Mouse (Mus musculus) small intestine, adult 2 months (tissue): ENCODE data around the gene Adamts8. TPM values are rescaled to one million over a fixed set of nuclear protein-coding genes. Genes with fewer than 3 reads are reported as not detected.

Experiments used
- H3K27ac ChIP-seq: fragments of 200-500 bp; 2 replicates; pipeline ENCODE4 v1.5.1; 2012; ENCODE audit warnings: low read depth, low read length, control low read depth, inconsistent platforms; ENCODE audit not compliant: insufficient read depth
- H3K27me3 ChIP-seq: fragments of 200-500 bp; 2 replicates; pipeline ENCODE4 v1.6.1; 2012; ENCODE audit warnings: mild to moderate bottlenecking, moderate library complexity, low read length, inconsistent platforms; ENCODE audit not compliant: control insufficient read depth, insufficient read depth
- H3K36me3 ChIP-seq: fragments of 200-500 bp; 2 replicates; pipeline ENCODE4 v1.6.1; 2012; ENCODE audit warnings: mild to moderate bottlenecking, low read length, control low read depth, inconsistent platforms; ENCODE audit not compliant: control insufficient read depth, insufficient read depth
- H3K4me1 ChIP-seq: fragments of 200-500 bp; 2 replicates; pipeline ENCODE4 v1.6.1; 2012; ENCODE audit warnings: low read length, inconsistent platforms, mixed read lengths; ENCODE audit not compliant: control insufficient read depth, insufficient read depth, insufficient read length
- H3K4me3 ChIP-seq: fragments of 200-500 bp; 2 replicates; pipeline ENCODE4 v1.5.1; 2012; ENCODE audit warnings: low read depth, mild to moderate bottlenecking, control low read depth, inconsistent platforms, low read length, moderate library complexity
- CTCF ChIP-seq: fragments of 200-500 bp; IDR thresholded peaks from 2 replicates; pipeline ENCODE4 v1.5.1; 2012; ENCODE audit warnings: low read depth, mild to moderate bottlenecking, control low read depth, inconsistent platforms, low read length, moderate library complexity, mixed read lengths; ENCODE audit not compliant: insufficient replicate concordance, insufficient read length; ENCODE audit errors: extremely low read depth
- POLR2A ChIP-seq: fragments of 200-500 bp; IDR thresholded peaks from 2 replicates; pipeline ENCODE4 v1.6.1; 2012; ENCODE audit warnings: low read depth, mild to moderate bottlenecking, control low read depth, inconsistent platforms, low read length, moderate library complexity
- WGBS: fragments of 180-500 bp; shearing (Covaris S2); methylation state at CpG from one replicate; pipeline ENCODE4 v1.1.7; 2018; 5-methylcytosine and 5-hydroxymethylcytosine counted together
- polyA plus RNA-seq: library from polyadenylated mRNA; depleted of rRNA; stranded (reverse); fragments of >200 nt; gene quantifications from 2 replicates; pipeline ENCODE4 v1.2.3, GENCODE M21; 2012

Gene Adamts8
- polyA plus RNA-seq, 1 experiment: 0.74 TPM

DNA sequence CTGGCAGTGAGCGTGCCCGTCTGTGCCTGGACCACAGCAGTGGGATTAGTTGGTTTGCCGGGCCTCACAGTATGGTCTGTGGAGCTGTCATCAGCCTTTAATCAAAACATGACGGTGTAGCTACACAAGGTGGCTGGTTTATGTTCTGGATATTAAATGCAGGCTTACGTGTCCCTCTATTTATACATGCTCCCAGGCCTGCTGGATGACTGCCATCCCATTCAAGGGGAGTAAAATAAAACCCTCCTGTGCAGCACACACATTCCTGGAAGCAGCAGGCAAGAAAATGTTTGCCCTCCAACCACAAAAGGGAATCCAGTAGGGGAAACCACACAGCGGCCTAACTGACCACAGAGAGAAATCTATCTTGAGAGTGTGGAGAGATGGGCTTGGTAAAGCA is 43.4 kb downstream of the Adamts8 start:
- Histone ChIP-seq H3K27me3 (no peaks in the 10 kb centered on the region), H3K4me3 (no peak overlapping the region), H3K4me1 (no peaks in the 10 kb centered on the region), H3K36me3 (no peaks in the 10 kb centered on the region), H3K27ac (no peak overlapping the region)
- TF ChIP-seq POLR2A: no peak
- no peak for TF ChIP-seq CTCF
- 89% methylated on average over 6 of the region's 6 CpGs for WGBS

- no peaks in the 10 kb centered on the region for H3K4me1 ChIP-seq
- 78% methylated on average over 5 of the region's 5 CpGs for WGBS
- H3K27ac ChIP-seq: no peak overlapping the region
- H3K4me3 ChIP-seq: no peak overlapping the region
- no peak for TF ChIP-seq POLR2A
- no peak for TF ChIP-seq CTCF
- no peaks in the 10 kb centered on the region; the same call in 1 of the 2 replicates for H3K27me3 ChIP-seq
- H3K36me3 ChIP-seq: no peaks in the 10 kb centered on the region
Observed at GRCm38 (mm10) chr9:30993106-30993505, 50.7 kb downstream of the Adamts8 start.

DNA sequence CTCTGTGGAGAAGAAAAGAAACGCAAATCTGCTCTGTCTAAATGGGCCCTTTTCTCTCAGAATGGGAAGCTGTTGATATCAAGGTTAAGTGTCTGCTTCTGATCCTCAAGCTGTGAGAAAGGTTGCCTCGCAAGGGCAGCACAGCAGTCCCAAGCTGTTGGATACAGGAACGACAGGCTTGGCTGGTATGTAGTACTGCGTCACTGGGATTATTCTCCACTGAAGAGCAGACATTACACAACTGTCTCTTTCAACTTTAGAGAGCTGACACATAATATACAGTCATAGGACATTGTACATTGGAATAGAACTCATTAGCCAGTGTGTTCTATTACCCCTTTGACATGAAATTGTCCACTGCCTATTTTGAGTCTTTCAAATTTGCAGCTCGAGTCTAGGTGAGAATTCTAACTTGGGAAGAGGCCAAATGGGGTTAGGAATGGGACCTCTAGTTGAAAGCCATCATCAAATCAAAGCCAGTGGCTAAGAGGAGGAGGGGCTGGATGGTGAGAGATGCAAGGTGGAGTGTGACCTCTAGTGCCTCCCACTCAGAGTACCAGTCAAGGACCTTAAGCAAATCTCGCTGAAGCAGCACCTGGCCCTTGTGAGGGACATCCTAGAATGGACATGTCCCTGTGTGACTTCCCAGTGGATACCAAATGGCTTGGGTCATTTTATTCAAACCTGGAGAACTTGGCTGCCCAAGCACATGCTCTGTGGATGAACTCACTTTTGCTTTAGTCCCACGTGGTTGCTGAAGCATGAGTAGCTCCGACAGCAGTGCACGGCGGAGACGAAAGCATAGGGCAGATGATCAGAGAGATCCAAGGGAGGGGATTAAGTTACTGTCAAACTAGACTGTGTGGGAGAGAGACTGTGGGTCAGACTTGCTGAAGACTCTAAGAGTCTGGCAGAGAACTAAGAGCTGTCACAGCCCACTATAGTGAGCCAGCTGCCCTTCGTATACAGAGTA is 54.5 kb downstream of the Adamts8 start:
- 79% methylated on average over 12 of the region's 12 CpGs for WGBS
- no peaks in the 10 kb centered on the region for H3K36me3 ChIP-seq
- no peak overlapping the region for H3K27ac ChIP-seq
- no peak overlapping the region for H3K4me3 ChIP-seq
- H3K27me3 ChIP-seq: no peaks in the 10 kb centered on the region; the same call in 1 of the 2 replicates
- TF ChIP-seq CTCF (no peak), POLR2A (no peak)
- H3K4me1 ChIP-seq: no peaks in the 10 kb centered on the region

DNA sequence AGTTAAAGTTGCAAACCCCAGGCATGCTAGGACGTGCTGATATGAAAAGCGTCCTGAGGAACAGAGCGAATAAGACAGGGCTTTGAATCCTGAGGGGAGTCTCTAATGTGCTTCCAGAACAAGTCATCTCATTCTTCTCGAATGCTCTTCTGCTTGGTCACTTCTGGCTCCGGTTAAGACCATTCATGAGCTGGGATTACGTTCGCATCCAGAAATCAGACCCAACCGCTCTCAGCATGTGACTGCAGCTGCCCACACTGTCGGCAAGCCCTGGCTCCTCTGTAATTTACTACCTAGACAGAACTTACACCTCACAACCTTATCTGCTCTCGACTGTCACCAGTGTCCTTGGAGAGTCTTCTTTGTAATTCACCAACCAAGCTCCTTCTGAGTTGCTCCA is 58.3 kb downstream of the Adamts8 start:
- 71% methylated on average over 10 of the region's 10 CpGs for WGBS
- no peak overlapping the region for H3K4me3 ChIP-seq
- no peaks in the 10 kb centered on the region for H3K36me3 ChIP-seq
- H3K4me1 ChIP-seq: no peaks in the 10 kb centered on the region
- TF ChIP-seq CTCF (no peak), POLR2A (no peak)
- H3K27me3 ChIP-seq: no peaks in the 10 kb centered on the region; the same call in 1 of the 2 replicates
- no peak overlapping the region for H3K27ac ChIP-seq

GRCm38 (mm10) chr9:31002528-31002927 is 60.2 kb downstream of the Adamts8 start:
- no peaks in the 10 kb centered on the region for H3K27me3 ChIP-seq
- H3K4me3 ChIP-seq: no peak overlapping the region
- no peaks in the 10 kb centered on the region for H3K36me3 ChIP-seq
- no peaks in the 10 kb centered on the region for H3K4me1 ChIP-seq
- no peak overlapping the region for H3K27ac ChIP-seq
- 85% methylated on average over 4 of the region's 4 CpGs for WGBS
- TF ChIP-seq CTCF (no peak), POLR2A (no peak)

GRCm38 (mm10) chr9:31009334-31009733 is 67.0 kb downstream of the Adamts8 start:
- Histone ChIP-seq H3K27ac (no peak overlapping the region), H3K4me1 (no peaks in the 10 kb centered on the region), H3K4me3 (no peak overlapping the region), H3K27me3 (no peaks in the 10 kb centered on the region), H3K36me3 (no peaks in the 10 kb centered on the region)
- TF ChIP-seq CTCF: no peak
- no peak for TF ChIP-seq POLR2A
- WGBS: 84% methylated on average over 2 of the region's 2 CpGs

- H3K4me1 ChIP-seq: no peaks in the 10 kb centered on the region
- WGBS: 53% methylated on average over 3 of the region's 3 CpGs
- no peaks in the 10 kb centered on the region for H3K27me3 ChIP-seq
- no peaks in the 10 kb centered on the region for H3K36me3 ChIP-seq
- H3K4me3 ChIP-seq: no peak overlapping the region
- TF ChIP-seq CTCF (no peak), POLR2A (no peak)
- no peak overlapping the region for H3K27ac ChIP-seq
Observed at GRCm38 (mm10) chr9:31010040-31010439, 67.7 kb downstream of the Adamts8 start.

DNA sequence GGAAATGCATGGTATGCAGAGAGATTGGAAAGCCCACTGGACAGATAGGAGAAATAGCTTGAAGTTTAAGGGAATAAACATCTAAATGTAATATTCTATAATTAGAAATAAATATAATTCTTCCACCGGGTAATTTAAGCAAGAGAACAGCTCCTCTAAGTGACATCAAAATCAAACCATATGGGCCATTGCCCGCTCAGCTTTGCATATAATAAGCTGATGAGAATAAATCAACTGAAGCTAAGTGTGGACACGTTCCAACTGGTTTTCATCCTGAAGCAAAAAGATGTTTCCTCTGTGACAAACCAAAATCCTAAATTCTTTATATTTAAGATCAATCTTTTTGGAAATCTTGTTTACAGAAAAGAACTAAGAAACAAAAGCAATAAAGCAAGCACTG is 68.4 kb downstream of the Adamts8 start:
- 78% methylated on average over 3 of the region's 3 CpGs for WGBS
- Histone ChIP-seq H3K36me3 (no peaks in the 10 kb centered on the region), H3K4me1 (no peaks in the 10 kb centered on the region), H3K27ac (no peak overlapping the region), H3K27me3 (no peaks in the 10 kb centered on the region), H3K4me3 (no peak overlapping the region)
- TF ChIP-seq CTCF (no peak), POLR2A (no peak)
